Mouse (Mus musculus) cerebellum, adult 2 months (tissue): ENCODE results near the gene Zfp609.

Experiments used
- CTCF ChIP-seq: fragments of 200-500 bp; IDR thresholded peaks from 2 replicates; pipeline ENCODE4 v1.5.1; 2011; ENCODE audit warnings: low read depth, mild to moderate bottlenecking, control low read depth, low read length, moderate library complexity, borderline replicate concordance; ENCODE audit not compliant: insufficient read depth
- POLR2A ChIP-seq: fragments of 200-500 bp; IDR thresholded peaks from 2 replicates; pipeline ENCODE4 v1.6.1; 2011; ENCODE audit warnings: low read length, control low read depth, borderline replicate concordance; ENCODE audit not compliant: insufficient read depth

GRCm38 (mm10) chr9:65692466-65692865 lies 134.9 kb downstream of the Zfp609 start:
- TF ChIP-seq CTCF (no peak), POLR2A (no peak)
